Mouse (Mus musculus) inflammation-experienced regulatory T-cells, adult 16 weeks (primary cell): ENCODE measurements around the gene Mmp10. TPM values are rescaled to one million over a fixed set of nuclear protein-coding genes. Genes with fewer than 3 reads are reported as not detected.

ENCODE experiments used
- polyA plus RNA-seq: library from polyadenylated mRNA; unstranded; fragments of 100-300 nt; shearing (Covaris generic); gene quantifications from one replicate; pipeline ENCODE4 v1.2.1, GENCODE M21; 2017

Mmp10 gene
- polyA plus RNA-seq: not detected

GRCm38 (mm10) chr9:7502051-7502450 is at the start of gene Mmp10:
Gene Mmp10 (plus strand): TSS chr9:7502352.

GRCm38 (mm10) chr9:7558221-7559017 is 56.3 kb downstream of the Mmp10 start, which contains the start of gene Mmp8:
Gene Mmp8 (plus strand): TSS chr9:7558456.

Other genes with a start within 250 kb of the Mmp10 start
- not detected for gene Mmp13, start 229.8 kb upstream of the Mmp10 start, polyA plus RNA-seq
- gene Mmp12, start 158.0 kb upstream of the Mmp10 start, polyA plus RNA-seq: not detected
- gene Mmp1b, start 114.3 kb upstream of the Mmp10 start, polyA plus RNA-seq: not detected
- not detected for gene Mmp3, start 56.5 kb upstream of the Mmp10 start, polyA plus RNA-seq
- not detected for gene Mmp8, start 56.1 kb downstream of the Mmp10 start, polyA plus RNA-seq
- gene Mmp27, start 69.0 kb downstream of the Mmp10 start, polyA plus RNA-seq: 0.16 TPM
- gene Mmp20, start 125.9 kb downstream of the Mmp10 start, polyA plus RNA-seq: not detected
- not detected for gene Mmp7, start 189.7 kb downstream of the Mmp10 start, polyA plus RNA-seq